Mouse (Mus musculus) forebrain, embryonic 16.5 days (tissue): ENCODE data around the gene Vmn1r233. TPM values are rescaled to one million over a fixed set of nuclear protein-coding genes. Genes with fewer than 3 reads are reported as not detected.

Experiments used
- ATAC-seq: fragments of 200-750 bp; cut with Nextera tagmentation; 2 replicates; pipeline ENCODE4 v1.8.0; 2017; ENCODE audit warnings: mild to moderate bottlenecking, moderate library complexity
- H3K27ac ChIP-seq: fragments of 300-500 bp; sonication (generic); 2 replicates; pipeline ENCODE4 v1.5.1; 2014; ENCODE audit warnings: low read length, control low read depth
- H3K27me3 ChIP-seq: fragments of 300-500 bp; sonication (generic); replicated peaks from 2 replicates; pipeline ENCODE4 v1.6.1; 2014; ENCODE audit warnings: low read length; ENCODE audit not compliant: control insufficient read depth, insufficient read depth
- H3K36me3 ChIP-seq: fragments of 300-500 bp; sonication (generic); 2 replicates; pipeline ENCODE4 v1.6.1; 2014; ENCODE audit not compliant: control insufficient read depth, insufficient read depth
- H3K4me1 ChIP-seq: fragments of 300-500 bp; sonication (generic); replicated peaks from 2 replicates; pipeline ENCODE4 v1.6.1; 2014; ENCODE audit warnings: low read length; ENCODE audit not compliant: control insufficient read depth, insufficient read depth
- H3K4me2 ChIP-seq: fragments of 300-500 bp; sonication (generic); 2 replicates; pipeline ENCODE4 v1.6.1; 2014; ENCODE audit warnings: mild to moderate bottlenecking, low read length, control low read depth
- H3K4me3 ChIP-seq: fragments of 300-500 bp; sonication (generic); replicated peaks from 2 replicates; pipeline ENCODE4 v1.5.1; 2014; ENCODE audit warnings: mild to moderate bottlenecking, low read length, control low read depth
- H3K9ac ChIP-seq: fragments of 300-500 bp; sonication (generic); replicated peaks from 2 replicates; pipeline ENCODE4 v1.6.1; 2014; ENCODE audit warnings: low read depth, low read length, control low read depth
- H3K9me3 ChIP-seq: fragments of 300-500 bp; sonication (generic); 2 replicates; pipeline ENCODE4 v1.6.1; 2016; ENCODE audit warnings: low read length; ENCODE audit not compliant: control insufficient read depth
- WGBS: fragments of 180-500 bp; shearing (Covaris S2); extraction: QIAGEN DNeasy Blood & Tissue Kit; methylation state at CpG from one replicate; pipeline ENCODE4 v1.1.7; 2014; 5-methylcytosine and 5-hydroxymethylcytosine counted together
- polyA plus RNA-seq: library from polyadenylated mRNA; unstranded; fragments of >200 nt; fragmentation: Nextera tagmentation; extraction: Ambion mirVana; gene quantifications from 2 replicates; pipeline ENCODE4 v1.2.1, GENCODE M21; 2015

Vmn1r233 gene
- polyA plus RNA-seq = not detected in 2 replicates

GRCm38 (mm10) chr17:20996364-20996763 is at the start of gene Vmn1r233:
Vmn1r233 (minus strand) TSS chr17:20996464.
- Histone ChIP-seq H3K27ac (no peak within 1 kb of the TSS), H3K4me2 (no peak within 1 kb of the TSS), H3K36me3 (no peaks in the 10 kb centered on the region), H3K4me1 (no peaks in the 10 kb centered on the region), H3K4me3 (no peak within 1 kb of the TSS), H3K9me3 (no peaks in the 10 kb centered on the region), H3K27me3 (no peaks in the 10 kb centered on the region), H3K9ac (no peak within 1 kb of the TSS)
- no peak for ATAC-seq

GRCm38 (mm10) chr17:21018410-21019080 is 22.3 kb upstream of the Vmn1r233 start:
- no peak overlapping the region for H3K27ac ChIP-seq
- H3K27me3 ChIP-seq = no peaks in the 10 kb centered on the region
- H3K4me1 ChIP-seq = no peaks in the 10 kb centered on the region
- ATAC-seq = no peak
- no peak overlapping the region for H3K9ac ChIP-seq
- H3K4me3 ChIP-seq = no peak overlapping the region
- WGBS = 96% methylated on average over 1 of the region's 1 CpGs
- no peaks in the 10 kb centered on the region for H3K9me3 ChIP-seq
- H3K4me2 ChIP-seq = no peak overlapping the region
- H3K36me3 ChIP-seq = peaks cover 50% of the 10 kb centered on the region

GRCm38 (mm10) chr17:21009726-21010125 is 13.5 kb upstream of the Vmn1r233 start:
- Histone ChIP-seq H3K9me3 (no peaks in the 10 kb centered on the region), H3K27me3 (no peaks in the 10 kb centered on the region), H3K36me3 (peaks cover 16% of the 10 kb centered on the region), H3K4me1 (peaks cover 14% of the 10 kb centered on the region), H3K9ac (peak overlapping the region; percentile 76), H3K4me3 (peak overlapping the region; percentile 79), H3K4me2 (peak overlapping the region; percentile 72), H3K27ac (0 out of 2 replicates have a peak overlapping the region, but pooled peaks have one; percentile 90)
- ATAC-seq = no peak
- WGBS = 29% methylated on average over 1 of the region's 1 CpGs

- 6% methylated on average over 36 of the region's 36 CpGs for WGBS
These were observed 12.4 kb upstream of the Vmn1r233 start, which contains the start of gene Zfp160 for GRCm38 (mm10) chr17:21008382-21009331. Zfp160 (plus strand) TSS chr17:21008903.

GRCm38 (mm10) chr17:20993716-20994115 is 2.5 kb downstream of the Vmn1r233 start:
- ATAC-seq = no peak
- H3K4me1 ChIP-seq = no peaks in the 10 kb centered on the region
- no peaks in the 10 kb centered on the region for H3K9me3 ChIP-seq
- WGBS = 64% methylated on average over 2 of the region's 2 CpGs
- H3K27me3 ChIP-seq = no peaks in the 10 kb centered on the region
- no peak overlapping the region for H3K9ac ChIP-seq
- no peak overlapping the region for H3K4me2 ChIP-seq
- no peak overlapping the region for H3K4me3 ChIP-seq
- H3K27ac ChIP-seq = no peak overlapping the region
- H3K36me3 ChIP-seq = no peaks in the 10 kb centered on the region

More at GRCm38 (mm10) chr17:21008382-21009331, 12.4 kb upstream of the Vmn1r233 start, which contains the start of gene Zfp160:
- H3K4me1 ChIP-seq = peaks cover 14% of the 10 kb centered on the region
- peak within 1 kb of the TSS; percentile 72 for H3K4me2 ChIP-seq
- peak within 1 kb of the TSS; percentile 76 for H3K9ac ChIP-seq
- no peaks in the 10 kb centered on the region for H3K9me3 ChIP-seq
- peak within 1 kb of the TSS; percentile 79 for H3K4me3 ChIP-seq
- peaks cover 16% of the 10 kb centered on the region for H3K36me3 ChIP-seq
- no peaks in the 10 kb centered on the region for H3K27me3 ChIP-seq
- peak within 1 kb of the TSS; percentile 90 for H3K27ac ChIP-seq
- ATAC-seq = peak; percentile 97

DNA sequence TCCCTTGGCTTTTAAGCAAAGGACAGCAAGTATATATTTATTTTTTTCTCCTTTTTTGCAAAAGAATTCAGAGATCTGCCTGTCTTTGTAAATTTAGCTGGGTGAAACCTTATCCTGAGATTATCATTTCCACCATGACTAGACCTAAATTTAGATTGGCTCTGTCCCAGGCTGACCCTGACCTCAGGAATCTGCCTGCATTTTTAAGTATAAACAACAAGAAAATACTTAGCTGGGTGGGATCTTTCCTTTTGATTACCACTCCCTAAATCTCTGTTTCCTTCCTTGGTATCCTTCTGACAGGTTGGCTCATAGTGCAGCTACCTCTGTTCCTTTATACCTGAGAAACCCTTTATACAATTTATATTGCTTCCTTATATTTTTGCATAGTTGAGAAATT is 29.6 kb downstream of the Vmn1r233 start:
- Histone ChIP-seq H3K9me3 (no peaks in the 10 kb centered on the region), H3K4me2 (no peak overlapping the region), H3K4me3 (no peak overlapping the region), H3K27ac (no peak overlapping the region), H3K27me3 (no peaks in the 10 kb centered on the region), H3K4me1 (no peaks in the 10 kb centered on the region), H3K36me3 (peaks cover 56% of the 10 kb centered on the region), H3K9ac (no peak overlapping the region)
- no peak for ATAC-seq

DNA sequence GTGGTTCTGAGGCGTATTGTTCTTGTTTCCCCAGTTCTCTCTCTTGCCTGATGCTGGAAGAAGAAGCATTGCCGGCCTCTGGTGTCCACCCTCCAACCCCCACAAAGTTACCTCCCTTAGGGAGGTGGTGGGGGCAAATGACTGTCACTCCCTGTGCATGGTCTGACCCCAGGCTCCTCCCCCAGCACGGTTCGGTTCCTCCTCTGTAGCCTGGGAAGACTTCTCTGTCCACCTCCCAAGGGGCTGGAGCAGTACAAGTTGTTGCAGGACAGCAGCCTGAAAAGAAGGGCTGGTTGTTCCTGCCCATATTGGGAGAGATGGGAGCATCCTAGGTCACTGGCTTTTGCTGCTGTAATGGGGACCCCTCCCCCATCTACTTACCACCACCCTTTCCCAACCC is 30.8 kb downstream of the Vmn1r233 start:
- ATAC-seq = no peak
- Histone ChIP-seq H3K27me3 (no peaks in the 10 kb centered on the region), H3K4me1 (no peaks in the 10 kb centered on the region), H3K4me3 (no peak overlapping the region), H3K9ac (no peak overlapping the region), H3K9me3 (no peaks in the 10 kb centered on the region), H3K27ac (no peak overlapping the region), H3K4me2 (no peak overlapping the region), H3K36me3 (peaks cover 69% of the 10 kb centered on the region)
- WGBS = 86% methylated on average over 4 of the region's 4 CpGs

DNA sequence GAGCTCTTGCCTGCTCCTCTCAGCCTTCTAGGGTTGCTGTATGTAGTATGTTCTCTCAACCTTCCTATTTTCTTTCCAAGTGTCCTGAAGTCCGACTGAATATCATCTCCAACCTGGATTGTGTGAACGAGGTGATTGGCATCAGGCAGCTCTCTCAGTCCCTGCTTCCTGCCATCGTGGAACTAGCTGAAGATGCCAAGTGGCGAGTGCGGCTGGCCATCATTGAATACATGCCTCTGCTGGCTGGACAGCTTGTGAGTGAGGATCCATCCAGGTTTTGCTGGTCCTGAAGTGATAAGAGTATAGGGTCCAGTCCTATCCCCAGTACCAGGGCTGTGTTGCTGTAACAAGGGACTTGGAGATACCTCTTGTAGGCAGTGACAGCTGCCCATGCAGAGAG is 35.9 kb downstream of the Vmn1r233 start:
- 95% methylated on average over 5 of the region's 5 CpGs for WGBS
- Histone ChIP-seq H3K4me3 (no peak overlapping the region), H3K4me2 (no peak overlapping the region), H3K4me1 (no peaks in the 10 kb centered on the region), H3K9me3 (no peaks in the 10 kb centered on the region), H3K27me3 (no peaks in the 10 kb centered on the region), H3K27ac (no peak overlapping the region), H3K9ac (no peak overlapping the region), H3K36me3 (peaks cover 89% of the 10 kb centered on the region)
- ATAC-seq = no peak

DNA sequence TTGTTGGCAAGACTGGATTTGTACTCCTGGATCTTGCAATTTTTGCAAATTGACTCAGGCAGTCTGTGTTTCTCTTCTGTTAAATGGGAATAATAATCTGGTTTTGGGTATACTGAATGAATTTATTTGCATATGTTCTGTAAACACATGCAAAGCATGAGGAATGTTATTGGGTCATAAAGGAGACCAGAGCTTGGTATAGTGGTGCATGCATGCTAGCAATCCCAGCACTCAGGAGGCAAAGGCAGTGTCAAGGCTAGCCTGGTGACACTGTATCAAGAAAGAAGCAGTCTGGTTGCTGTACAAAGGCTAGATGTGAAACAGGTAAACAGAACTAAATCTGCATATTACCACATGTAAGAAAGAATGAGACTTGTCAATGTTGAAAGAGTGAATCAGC is 49.6 kb downstream of the Vmn1r233 start:
- peaks cover under 1% of the 10 kb centered on the region; the same call in 1 of the 2 replicates for H3K36me3 ChIP-seq
- no peak overlapping the region for H3K27ac ChIP-seq
- peak overlapping the region; percentile 69 for H3K4me3 ChIP-seq
- peak overlapping the region; percentile 93 for H3K9ac ChIP-seq
- ATAC-seq = no peak
- no peaks in the 10 kb centered on the region for H3K27me3 ChIP-seq
- no peaks in the 10 kb centered on the region for H3K9me3 ChIP-seq
- peaks cover 34% of the 10 kb centered on the region for H3K4me1 ChIP-seq
- peak overlapping the region; percentile 83 for H3K4me2 ChIP-seq
